Mouse (Mus musculus) limb, embryonic 10.5 days (tissue): ENCODE results near the gene Ccdc47. TPM values are rescaled to one million over a fixed set of nuclear protein-coding genes. Genes with fewer than 3 reads are reported as not detected.
"Not testable (repeated sequence)": the region's sequence is repeated elsewhere in the genome, so short reads cannot be mapped to it uniquely, and the experiment has no call there.

ENCODE experiments used
- DNase-seq: peaks from one replicate; pipeline ENCODE4 v3.0.0-alpha.2; 2017; ENCODE audit warnings: low spot score
- H3K27ac ChIP-seq: fragments of 300-500 bp; sonication (generic); 2 replicates; pipeline ENCODE4 v1.5.1; 2016; ENCODE audit warnings: mild to moderate bottlenecking
- H3K27me3 ChIP-seq: fragments of 300-500 bp; sonication (generic); 2 replicates; pipeline ENCODE4 v1.6.1; 2016; ENCODE audit warnings: low read depth, mild to moderate bottlenecking; ENCODE audit not compliant: poor library complexity, severe bottlenecking
- H3K36me3 ChIP-seq: fragments of 300-500 bp; sonication (generic); 2 replicates; pipeline ENCODE4 v1.6.1; 2016; ENCODE audit warnings: mild to moderate bottlenecking, moderate library complexity
- H3K4me1 ChIP-seq: fragments of 300-500 bp; sonication (generic); 2 replicates; pipeline ENCODE4 v1.6.1; 2016
- H3K4me3 ChIP-seq: fragments of 300-500 bp; sonication (generic); 2 replicates; pipeline ENCODE4 v1.5.1; 2016; ENCODE audit warnings: mild to moderate bottlenecking, moderate library complexity
- H3K9me3 ChIP-seq: fragments of 300-500 bp; sonication (generic); replicated peaks from 2 replicates; pipeline ENCODE4 v1.6.1; 2016; ENCODE audit warnings: mild to moderate bottlenecking
- WGBS: fragments of 180-500 bp; shearing (Covaris S2); methylation state at CpG from one replicate; pipeline ENCODE4 v1.1.7; 2016; 5-methylcytosine and 5-hydroxymethylcytosine counted together
- polyA plus RNA-seq: library from polyadenylated mRNA; unstranded; fragments of >200 nt; fragmentation: Nextera tagmentation; extraction: Ambion mirVana; gene quantifications from 2 replicates; pipeline ENCODE4 v1.2.1, GENCODE M21; 2016

The Ccdc47 gene
- 57.4 and 60.1 TPM in 2 replicates for polyA plus RNA-seq

DNA sequence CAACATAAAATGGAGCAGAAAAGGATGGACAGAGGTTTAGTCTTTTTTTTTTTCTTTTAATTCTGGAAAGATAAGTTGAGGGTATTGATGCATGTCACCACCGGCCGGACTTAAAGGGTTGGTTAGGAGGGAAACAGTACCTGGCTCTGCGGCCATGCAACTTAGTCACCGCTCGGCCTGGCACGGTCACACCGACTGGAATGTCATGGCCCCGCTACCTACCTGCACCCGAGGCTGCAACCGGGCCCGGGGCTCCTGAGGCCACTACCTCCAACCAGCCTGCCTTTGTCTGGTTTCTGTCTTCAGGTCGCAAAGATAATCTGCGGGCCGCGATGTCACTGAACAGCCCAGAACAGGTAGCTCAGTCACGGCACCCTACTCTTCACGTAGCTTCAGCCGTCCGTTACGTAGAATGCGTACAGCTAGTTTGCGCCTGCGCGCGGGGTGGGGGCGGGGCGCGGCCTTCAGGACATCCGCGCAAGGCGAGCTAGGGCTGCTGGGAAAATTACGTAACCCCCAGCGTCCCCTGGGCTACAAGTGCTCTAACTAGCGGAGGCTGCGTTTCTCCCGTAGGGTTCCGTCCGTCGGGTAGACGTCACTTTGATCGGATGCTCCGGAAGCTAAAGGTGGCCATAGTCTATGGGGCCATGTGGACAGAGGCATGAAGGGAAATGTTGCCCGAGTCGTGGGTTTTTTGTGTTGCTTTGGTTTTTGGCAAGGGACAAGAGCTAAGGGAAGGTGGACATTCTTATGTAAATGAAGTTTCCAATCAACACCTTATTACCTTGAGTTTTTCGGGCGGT is at the start of gene Ccdc47:
Gene Ccdc47, minus strand, starts transcription at position 418 of the 803 bp plus-strand sequence.
- Histone ChIP-seq H3K36me3 (peaks cover 40% of the 10 kb centered on the region), H3K27me3 (no peaks in the 10 kb centered on the region), H3K4me1 (peaks cover 22% of the 10 kb centered on the region), H3K4me3 (peak within 1 kb of the TSS; percentile 74), H3K27ac (peak within 1 kb of the TSS; percentile 93), H3K9me3 (no peaks in the 10 kb centered on the region)
- DNase-seq, result peak; percentile 94
- WGBS, result under 1% methylated on average over 46 of the region's 46 CpGs

DNA sequence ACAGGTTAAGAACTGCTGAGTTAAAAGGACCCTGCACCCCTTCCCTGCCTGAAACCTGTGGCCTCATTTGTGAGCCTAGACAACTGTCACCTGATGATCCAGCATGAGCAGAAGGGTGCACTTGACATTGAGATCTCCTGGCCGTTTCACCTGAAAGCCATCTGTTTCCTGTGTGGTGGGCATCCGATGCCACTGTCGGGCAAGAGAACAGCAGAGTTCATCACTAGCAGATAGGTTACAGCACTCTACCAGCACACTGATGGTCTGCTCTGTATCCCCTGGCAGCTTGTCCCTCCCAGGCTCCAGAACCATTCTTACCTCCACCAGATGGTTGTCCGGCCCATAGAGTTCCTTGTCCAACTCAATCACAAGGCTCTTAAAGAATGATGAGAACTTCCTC is 49.4 kb upstream of the Ccdc47 start:
- no peak overlapping the region for H3K4me3 ChIP-seq
- no peaks in the 10 kb centered on the region for H3K27me3 ChIP-seq
- DNase-seq, result no peak
- no peak overlapping the region for H3K27ac ChIP-seq
- no peaks in the 10 kb centered on the region for H3K9me3 ChIP-seq
- H3K36me3 ChIP-seq, result peaks cover 79% of the 10 kb centered on the region
- H3K4me1 ChIP-seq, result peaks cover 40% of the 10 kb centered on the region
- 94% methylated on average over 4 of the region's 4 CpGs for WGBS

DNA sequence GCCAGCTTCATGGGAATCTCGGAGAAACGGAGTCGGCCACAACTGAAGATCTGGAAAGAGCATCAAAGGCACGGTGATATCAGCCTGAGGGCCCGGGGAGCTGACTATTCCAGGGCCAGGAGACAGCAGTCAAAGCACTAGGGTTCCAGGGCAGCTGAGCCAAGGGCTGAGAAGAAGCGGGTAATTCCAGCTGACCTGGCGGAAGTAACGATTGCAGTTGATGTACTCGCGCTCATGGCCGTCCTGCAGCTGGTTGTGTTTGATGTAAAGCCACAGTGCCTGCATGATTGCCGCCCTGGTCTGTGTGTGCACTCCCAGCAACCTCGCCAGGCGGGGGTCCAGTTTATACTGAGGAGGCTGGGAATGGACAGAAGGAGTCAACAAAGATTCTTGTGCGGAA is 48.8 kb upstream of the Ccdc47 start:
- Histone ChIP-seq H3K27me3 (no peaks in the 10 kb centered on the region), H3K4me1 (peaks cover 34% of the 10 kb centered on the region), H3K4me3 (no peak overlapping the region), H3K36me3 (peaks cover 79% of the 10 kb centered on the region), H3K27ac (no peak overlapping the region), H3K9me3 (no peaks in the 10 kb centered on the region)
- DNase-seq, result no peak
- WGBS, result 93% methylated on average over 15 of the region's 15 CpGs

DNA sequence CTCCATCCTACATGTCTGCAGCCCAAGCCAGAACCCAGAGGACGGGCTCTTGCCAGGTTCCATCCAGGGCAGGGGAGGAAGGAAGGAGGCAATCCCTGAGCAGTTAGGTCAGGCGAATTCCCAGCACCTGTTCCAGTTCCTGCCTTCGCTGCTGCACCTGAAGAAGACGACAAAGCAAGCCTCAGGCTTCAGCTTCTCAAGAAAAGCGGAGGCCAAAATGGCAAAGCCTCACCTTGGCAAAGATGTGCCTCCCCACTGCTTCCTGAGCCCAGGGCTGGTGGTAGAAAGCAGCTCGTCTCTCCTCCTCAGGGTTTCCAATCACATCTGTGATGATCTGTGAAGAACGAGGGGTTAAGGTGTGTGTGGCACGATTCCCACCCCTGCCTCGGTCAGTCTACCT is 47.8 kb upstream of the Ccdc47 start:
- Histone ChIP-seq H3K9me3 (no peaks in the 10 kb centered on the region), H3K36me3 (peaks cover 89% of the 10 kb centered on the region), H3K4me1 (peaks cover 27% of the 10 kb centered on the region), H3K27me3 (no peaks in the 10 kb centered on the region), H3K27ac (no peak overlapping the region), H3K4me3 (no peak overlapping the region)
- 90% methylated on average over 9 of the region's 9 CpGs for WGBS
- no peak for DNase-seq

DNA sequence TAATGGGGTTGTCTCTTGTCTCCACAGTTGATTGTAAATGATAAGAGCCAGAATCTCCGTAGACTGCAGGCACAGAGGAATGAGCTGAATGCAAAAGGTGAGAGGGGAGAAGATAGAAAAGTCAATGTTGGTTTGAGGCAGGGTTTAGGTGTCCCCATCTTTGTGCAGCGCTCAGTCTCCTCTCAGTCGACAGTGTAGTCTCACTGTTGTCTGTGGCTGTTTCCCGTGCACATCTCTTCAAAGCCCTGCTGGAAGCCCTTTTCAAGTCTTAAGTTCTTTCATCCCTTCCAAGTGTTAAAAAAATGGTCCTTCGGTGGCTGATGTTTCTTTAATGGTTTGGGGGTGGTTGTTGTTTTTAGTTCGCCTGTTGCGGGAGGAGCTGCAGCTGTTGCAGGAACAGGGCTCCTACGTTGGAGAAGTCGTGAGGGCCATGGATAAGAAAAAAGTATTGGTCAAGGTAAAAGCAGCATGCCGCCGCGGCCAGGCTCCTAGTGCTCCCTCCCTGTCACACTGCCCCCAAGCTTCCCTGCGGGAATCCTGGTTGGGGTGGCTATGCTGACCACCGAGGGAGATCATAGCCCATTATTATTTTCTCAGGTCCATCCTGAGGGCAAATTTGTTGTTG is 44.8 kb upstream of the Ccdc47 start:
- WGBS, result 84% methylated on average over 14 of the region's 14 CpGs
- Histone ChIP-seq H3K4me1 (peaks cover 9% of the 10 kb centered on the region), H3K4me3 (no peak overlapping the region), H3K36me3 (peaks cover 90% of the 10 kb centered on the region), H3K9me3 (no peaks in the 10 kb centered on the region), H3K27ac (no peak overlapping the region), H3K27me3 (no peaks in the 10 kb centered on the region)
- no peak for DNase-seq

DNA sequence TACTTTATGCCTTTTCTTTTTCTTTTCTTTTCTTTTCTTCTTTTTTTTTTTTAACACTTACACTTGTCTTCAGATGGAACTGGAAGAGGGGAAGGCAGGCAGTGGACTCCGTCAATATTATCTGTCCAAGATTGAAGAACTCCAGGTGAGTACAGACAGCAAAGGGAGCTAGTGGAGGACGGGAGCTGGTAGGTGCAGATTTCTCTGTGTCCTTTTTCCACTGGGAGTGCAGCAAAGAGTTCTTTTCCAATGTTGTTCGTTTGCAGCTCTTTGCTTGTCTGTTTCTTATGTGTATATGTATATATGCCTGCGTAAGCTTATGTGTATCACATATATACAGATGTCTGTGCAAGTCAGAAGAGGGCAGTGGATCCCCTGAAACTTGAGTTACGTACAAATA is 40.6 kb upstream of the Ccdc47 start:
- WGBS, result 71% methylated on average over 5 of the region's 5 CpGs
- H3K36me3 ChIP-seq, result peaks cover 76% of the 10 kb centered on the region
- no peaks in the 10 kb centered on the region for H3K27me3 ChIP-seq
- H3K9me3 ChIP-seq, result no peaks in the 10 kb centered on the region
- H3K4me3 ChIP-seq, result peak overlapping the region; percentile 89
- DNase-seq, result no peak
- peak overlapping the region; percentile 91 for H3K27ac ChIP-seq
- peaks cover 18% of the 10 kb centered on the region for H3K4me1 ChIP-seq

DNA sequence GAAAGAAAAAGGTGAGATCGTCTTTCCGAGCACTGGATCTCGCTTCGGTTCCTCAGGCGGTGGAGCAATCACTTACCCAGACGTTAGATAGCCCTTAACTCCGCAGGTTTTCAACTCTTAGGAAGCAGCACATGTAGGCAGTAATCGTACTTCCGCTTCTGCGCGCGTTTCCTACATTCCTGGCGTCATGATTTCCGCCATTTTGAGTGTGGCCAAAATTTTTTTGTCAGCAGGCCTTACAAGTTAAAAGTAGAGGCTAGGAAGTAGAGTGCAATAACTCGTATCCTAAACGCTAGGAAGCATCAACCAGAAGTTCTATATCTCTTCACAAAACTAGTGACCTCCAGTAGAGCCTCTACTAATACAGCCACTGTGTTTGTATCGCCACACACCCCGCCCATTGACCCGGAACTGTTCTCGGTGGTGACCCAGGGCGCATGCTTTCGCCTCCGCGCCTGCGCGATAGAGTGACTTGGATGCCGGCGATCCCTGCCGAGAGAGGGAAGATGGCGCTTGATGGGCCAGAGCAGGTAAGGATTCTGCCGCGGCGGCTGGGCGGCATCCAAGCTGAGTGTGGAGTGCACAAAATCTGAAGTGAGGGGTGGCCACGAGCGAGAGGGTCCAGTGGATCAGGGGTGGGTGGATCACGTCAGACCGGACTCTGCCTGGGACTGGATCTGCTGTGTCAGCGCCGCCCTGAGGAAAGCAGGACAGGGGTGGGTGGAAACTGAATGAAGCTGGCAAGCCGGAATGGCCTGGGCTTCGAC is 39.7 kb upstream of the Ccdc47 start, which contains the start of the genes Ftsj3 and Psmc5:
Gene Ftsj3, minus strand, starts transcription at position 395 of the 767 bp plus-strand sequence.
Gene Psmc5, plus strand, starts transcription at position 470 of the 767 bp plus-strand sequence.
- peak within 1 kb of the TSS; percentile 89 for H3K4me3 ChIP-seq
- under 1% methylated on average over 42 of the region's 42 CpGs for WGBS
- peak; percentile 98 for DNase-seq
- no peaks in the 10 kb centered on the region for H3K27me3 ChIP-seq
- H3K27ac ChIP-seq, result peak within 1 kb of the TSS; percentile 91
- H3K36me3 ChIP-seq, result peaks cover 76% of the 10 kb centered on the region
- H3K9me3 ChIP-seq, result no peaks in the 10 kb centered on the region
- H3K4me1 ChIP-seq, result peaks cover 18% of the 10 kb centered on the region

DNA sequence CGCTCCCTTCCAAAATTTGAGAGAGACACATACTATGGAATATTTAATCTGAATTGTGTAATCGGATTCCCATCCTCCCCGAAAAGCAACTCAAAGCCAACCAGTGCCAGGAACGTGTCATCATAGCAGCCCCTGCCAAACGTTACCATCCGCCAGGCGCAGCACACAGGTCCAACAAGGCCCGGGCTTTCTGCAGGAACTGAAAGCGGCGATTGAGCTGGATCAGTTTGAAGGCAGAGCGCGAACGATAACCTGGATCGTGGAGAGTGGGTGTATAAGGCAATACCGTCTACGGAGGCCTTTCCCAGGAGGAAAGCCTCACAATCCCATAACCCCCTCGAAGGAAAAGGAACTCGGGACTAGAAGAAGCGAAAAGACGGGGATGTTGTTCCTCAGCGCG is 39.0 kb upstream of the Ccdc47 start:
- H3K9me3 ChIP-seq, result no peaks in the 10 kb centered on the region
- H3K36me3 ChIP-seq, result peaks cover 76% of the 10 kb centered on the region
- peak overlapping the region; percentile 91 for H3K27ac ChIP-seq
- H3K4me1 ChIP-seq, result peaks cover 18% of the 10 kb centered on the region
- 3% methylated on average over 22 of the region's 22 CpGs for WGBS
- H3K4me3 ChIP-seq, result peak overlapping the region; percentile 89
- no peak for DNase-seq
- H3K27me3 ChIP-seq, result no peaks in the 10 kb centered on the region

DNA sequence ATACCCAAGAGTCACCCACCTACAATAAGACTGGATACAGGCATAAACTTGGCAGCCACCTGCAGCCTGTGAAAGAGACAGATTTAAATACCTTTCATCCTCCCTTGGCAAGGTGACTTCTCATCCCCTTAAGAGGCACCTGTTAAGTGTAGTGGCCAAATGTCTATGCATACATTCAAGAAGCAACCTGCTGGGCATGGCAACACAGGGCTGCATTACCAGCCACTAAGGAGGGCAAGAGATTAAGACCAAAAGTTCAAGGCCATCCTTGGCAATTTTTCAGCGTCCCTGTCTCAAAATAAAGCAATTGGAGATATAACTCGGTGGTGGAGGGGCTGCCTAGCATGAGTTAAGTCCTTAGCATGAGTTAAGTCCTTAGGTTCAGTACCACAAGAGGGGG is 38.6 kb upstream of the Ccdc47 start:
- DNase-seq, result peak; percentile 14
- H3K27ac ChIP-seq, result peak overlapping the region; percentile 91
- no peaks in the 10 kb centered on the region for H3K27me3 ChIP-seq
- no peaks in the 10 kb centered on the region for H3K9me3 ChIP-seq
- peak overlapping the region; percentile 89 for H3K4me3 ChIP-seq
- H3K4me1 ChIP-seq, result peaks cover 18% of the 10 kb centered on the region
- 30% methylated on average over 2 of the region's 2 CpGs for WGBS
- H3K36me3 ChIP-seq, result peaks cover 76% of the 10 kb centered on the region

DNA sequence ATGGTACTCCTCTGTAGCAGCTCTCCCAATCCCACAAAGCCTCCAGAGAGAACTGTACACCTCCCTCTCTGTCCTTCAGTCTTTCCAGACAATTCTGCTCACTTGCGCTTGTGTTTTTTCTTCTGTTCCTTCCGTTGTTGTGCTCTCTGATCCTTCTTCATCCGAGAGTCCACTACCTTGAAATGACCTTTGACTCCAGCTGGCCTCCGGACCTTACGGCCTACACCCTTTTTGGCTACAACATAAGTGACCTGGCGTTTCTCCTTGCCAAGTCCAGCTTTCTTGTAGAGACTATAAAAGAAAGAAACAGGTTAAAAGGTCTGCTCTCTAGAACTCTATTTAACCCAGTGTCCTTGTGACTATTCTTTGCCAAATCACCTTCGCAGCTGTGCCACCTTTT is 33.2 kb upstream of the Ccdc47 start:
- H3K4me3 ChIP-seq, result no peak overlapping the region
- H3K36me3 ChIP-seq, result peaks cover 100% of the 10 kb centered on the region
- no peaks in the 10 kb centered on the region for H3K4me1 ChIP-seq
- 0 out of 2 replicates have a peak, but pooled peaks cover 3% of the 10 kb centered on the region for H3K9me3 ChIP-seq
- no peaks in the 10 kb centered on the region for H3K27me3 ChIP-seq
- DNase-seq, result no peak
- no peak overlapping the region for H3K27ac ChIP-seq
- WGBS, result 88% methylated on average over 7 of the region's 7 CpGs

DNA sequence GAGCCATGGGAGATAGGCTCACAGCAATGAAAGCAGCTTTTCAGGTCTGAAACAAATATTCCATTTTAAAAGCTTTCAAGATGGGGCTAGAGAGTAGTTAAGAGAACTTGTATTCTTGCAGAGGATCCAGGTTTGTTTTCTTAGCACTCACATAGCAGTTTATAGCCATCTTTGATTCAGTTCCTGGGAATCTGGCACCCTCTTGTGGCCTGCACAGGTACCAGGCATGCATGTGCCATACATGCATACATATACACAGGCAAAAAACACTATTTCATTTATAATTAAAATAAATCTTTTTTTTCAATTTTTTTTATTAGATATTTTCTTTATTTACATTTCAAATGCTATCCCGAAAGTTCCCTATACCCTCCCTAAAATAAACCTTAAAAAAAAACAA is 30.7 kb upstream of the Ccdc47 start:
- Histone ChIP-seq H3K4me1 (no peaks in the 10 kb centered on the region), H3K4me3 (no peak overlapping the region), H3K36me3 (peaks cover 100% of the 10 kb centered on the region), H3K27me3 (no peaks in the 10 kb centered on the region), H3K27ac (no peak overlapping the region), H3K9me3 (0 out of 2 replicates have a peak, but pooled peaks cover 3% of the 10 kb centered on the region)
- 93% methylated on average over 1 of the region's 1 CpGs for WGBS
- DNase-seq, result no peak

DNA sequence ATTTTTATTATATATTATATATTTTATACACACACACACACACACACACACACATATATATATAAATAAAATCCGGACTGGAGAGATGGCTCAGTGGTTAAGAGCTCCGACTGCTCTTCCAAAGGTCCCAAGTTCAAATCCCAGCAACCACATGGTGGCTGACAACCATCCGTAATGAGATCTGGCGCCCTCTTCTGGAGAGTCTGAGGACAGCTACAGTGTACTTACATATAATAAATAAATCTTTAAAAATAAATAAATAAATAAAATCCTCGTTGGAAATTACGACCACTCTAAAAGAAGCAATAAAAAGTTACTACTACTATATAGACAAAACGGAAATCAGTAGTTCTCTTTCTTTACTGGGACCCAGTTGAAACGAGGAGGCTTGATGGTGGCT is 17.8 kb upstream of the Ccdc47 start:
- WGBS, result 80% methylated on average over 8 of the region's 8 CpGs
- H3K27ac ChIP-seq, DNase-seq, H3K4me3 ChIP-seq, H3K4me1 ChIP-seq, H3K27me3 ChIP-seq, H3K9me3 ChIP-seq: not testable (repeated sequence)
- peaks cover 96% of the 10 kb centered on the region for H3K36me3 ChIP-seq
